Mouse (Mus musculus) G1E (cell line): ENCODE measurements around the gene Ifnz.
"Not testable (repeated sequence)": the region's sequence is repeated elsewhere in the genome, so short reads cannot be mapped to it uniquely, and the experiment has no call there.

ENCODE experiments used
- GATA2 ChIP-seq: IDR thresholded peaks from 2 replicates; pipeline ENCODE4 v1.6.1; 2012; ENCODE audit warnings: low read depth, low read length, inconsistent platforms, borderline replicate concordance
- TAL1 ChIP-seq: conservative IDR thresholded peaks from 2 replicates; pipeline ENCODE4 v1.6.1; 2012; ENCODE audit warnings: low read depth, low read length, inconsistent platforms, mixed read lengths

DNA sequence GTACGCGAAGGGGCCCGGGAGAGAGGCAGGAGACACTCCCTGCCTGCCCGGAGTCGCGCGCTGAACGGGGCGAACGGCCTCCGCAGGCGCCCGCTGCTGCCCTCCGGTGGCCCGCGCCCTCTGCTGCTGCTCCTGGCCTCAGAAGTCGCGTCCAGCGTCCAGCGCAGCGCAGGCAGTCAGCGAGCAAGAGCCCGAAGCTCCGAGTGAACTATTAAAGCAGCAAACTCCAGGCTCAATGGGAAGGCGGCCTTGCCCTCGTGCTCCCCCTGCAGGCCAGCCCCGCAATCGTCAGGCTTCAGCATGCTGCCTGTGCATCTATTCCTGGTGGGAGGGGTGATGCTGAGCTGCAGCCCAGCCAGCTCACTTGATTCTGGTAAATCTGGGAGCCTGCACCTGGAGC is 15.2 kb downstream of the Ifnz start, which contains the start of gene Gm13279:
- TF ChIP-seq TAL1, GATA2: not testable (repeated sequence)
